Mouse (Mus musculus): Measurements from ENCODE around the gene Vmn1r9. TPM values are rescaled to one million over a fixed set of nuclear protein-coding genes. Genes with fewer than 3 reads are reported as not detected.
"Not testable (repeated sequence)": the region's sequence is repeated elsewhere in the genome, so short reads cannot be mapped to it uniquely, and the experiment has no call there.

Gene Vmn1r9
- polyA plus RNA-seq (2016; fragmentation: Nextera tagmentation; extraction: Ambion mirVana): not detected in 2 replicates

DNA sequence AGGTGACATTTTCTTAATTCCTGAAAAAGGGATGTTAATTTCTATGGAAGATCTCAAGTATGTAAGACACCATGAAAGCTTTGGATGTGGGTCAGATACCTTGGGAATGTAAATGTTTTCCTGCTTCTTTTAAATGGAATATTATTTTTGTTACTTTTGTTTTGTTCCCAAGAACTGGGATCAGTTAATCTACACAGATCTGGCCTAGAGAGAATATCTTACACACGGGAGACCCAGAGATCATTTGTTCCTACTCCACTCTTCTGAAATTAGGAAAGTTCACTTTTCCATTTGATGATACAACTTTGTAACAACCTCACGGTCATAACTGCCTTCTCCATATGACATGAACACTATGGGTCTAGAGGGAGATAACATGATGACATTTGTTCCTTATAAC, at the start of gene Vmn1r9:
TSS of gene Vmn1r9 (plus strand) at position 301 of the 400 bp plus-strand sequence.
- no peaks in the 10 kb centered on the region for H3K4me1 ChIP-seq (replicated peaks)
- ATAC-seq (ENCODE audit: insufficient number of reproducible peaks, low FRiP score): no peak
- H3K27me3 ChIP-seq (replicated peaks): no peaks in the 10 kb centered on the region
- H3K9ac ChIP-seq: no peak within 1 kb of the TSS
- H3K36me3 ChIP-seq: no peaks in the 10 kb centered on the region
- H3K4me3 ChIP-seq: no peak within 1 kb of the TSS
- WGBS: 74% methylated on average over 2 of the region's 2 CpGs
- no peak within 1 kb of the TSS for H3K27ac ChIP-seq (ENCODE audit: poor library complexity, severe bottlenecking)
- H3K9me3 ChIP-seq (replicated peaks): no peaks in the 10 kb centered on the region
- H3K4me2 ChIP-seq: no peak within 1 kb of the TSS

DNA sequence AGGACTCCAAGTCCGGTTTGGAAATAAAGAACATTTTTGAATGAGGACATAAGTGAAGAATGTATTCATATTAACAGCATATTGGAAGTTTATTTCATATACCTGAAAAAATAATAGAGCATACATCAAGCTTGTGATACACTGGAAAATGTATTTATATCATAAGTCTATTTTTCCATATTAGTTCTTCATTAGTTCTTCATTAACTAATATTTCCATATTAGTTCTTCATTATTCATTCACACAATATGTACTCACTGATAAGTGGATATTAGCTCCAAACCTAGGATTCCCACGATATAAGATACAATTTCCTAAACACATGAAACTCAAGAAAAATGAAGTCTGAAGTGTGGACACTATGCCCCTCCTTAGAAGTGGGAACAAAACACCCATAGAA, 41.4 kb upstream of the Vmn1r9 start, which contains the start of gene Vmn1r7:
TSS of gene Vmn1r7 (minus strand) at position 101 of the 400 bp plus-strand sequence.
- not testable (repeated sequence) for ATAC-seq (ENCODE audit: insufficient number of reproducible peaks, low FRiP score); H3K9me3 ChIP-seq (replicated peaks); H3K4me1 ChIP-seq (replicated peaks); H3K27me3 ChIP-seq (replicated peaks); H3K9ac ChIP-seq; H3K4me3 ChIP-seq; H3K4me2 ChIP-seq; H3K27ac ChIP-seq (ENCODE audit: poor library complexity, severe bottlenecking); H3K36me3 ChIP-seq
- WGBS: 71% methylated on average over 2 of the region's 2 CpGs

DNA sequence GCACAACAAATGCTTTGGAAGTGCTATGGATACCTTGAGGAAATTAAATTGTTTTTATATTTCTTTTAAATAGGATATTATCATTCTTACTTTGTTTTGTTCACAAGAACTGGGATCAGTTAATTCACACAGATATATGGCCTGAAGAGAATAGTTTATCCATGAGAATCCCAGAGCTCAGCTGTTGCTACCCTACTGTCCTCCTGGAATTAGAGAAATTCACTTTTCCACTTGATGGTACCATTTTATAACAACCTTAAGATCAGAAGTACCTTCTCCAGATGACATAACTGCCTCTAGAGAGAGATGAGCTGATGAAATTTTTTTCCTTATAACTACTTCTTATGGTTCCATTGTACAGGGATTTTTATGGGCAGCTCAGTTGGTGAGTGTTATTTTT, 34.6 kb upstream of the Vmn1r9 start, which contains the start of gene Vmn1r8:
TSS of gene Vmn1r8 (plus strand) at position 301 of the 400 bp plus-strand sequence.
- ATAC-seq (ENCODE audit: insufficient number of reproducible peaks, low FRiP score): no peak
- Histone ChIP-seq H3K36me3 (no peaks in the 10 kb centered on the region), H3K9ac (no peak within 1 kb of the TSS), H3K4me2 (no peak within 1 kb of the TSS), H3K27me3 (replicated peaks) (no peaks in the 10 kb centered on the region), H3K9me3 (replicated peaks) (no peaks in the 10 kb centered on the region), H3K4me3 (no peak within 1 kb of the TSS), H3K27ac (ENCODE audit: poor library complexity, severe bottlenecking) (no peak within 1 kb of the TSS), H3K4me1 (replicated peaks) (no peaks in the 10 kb centered on the region)

DNA sequence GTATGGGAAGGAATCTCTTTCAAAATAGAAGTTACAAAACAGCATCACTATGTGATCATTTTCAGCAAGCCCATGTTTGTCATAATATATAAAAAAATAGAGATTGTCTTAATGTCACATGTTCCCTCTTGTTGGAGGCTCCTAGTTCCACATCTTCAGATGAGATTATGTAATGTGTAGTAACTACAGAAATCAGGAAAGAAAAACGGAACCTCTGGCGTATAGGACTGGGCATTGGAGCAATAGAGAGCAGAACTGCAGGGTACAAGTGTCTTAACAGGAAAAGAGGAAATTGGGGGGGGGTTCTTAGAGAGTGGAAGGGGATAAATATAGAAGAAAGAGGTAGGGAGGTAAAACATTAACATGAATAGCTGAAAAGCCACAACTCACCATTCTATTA, 31.9 kb upstream of the Vmn1r9 start:
- Histone ChIP-seq H3K9me3 (replicated peaks) (no peaks in the 10 kb centered on the region), H3K4me3 (no peak overlapping the region), H3K9ac (no peak overlapping the region), H3K27me3 (replicated peaks) (no peaks in the 10 kb centered on the region), H3K36me3 (no peaks in the 10 kb centered on the region), H3K4me2 (no peak overlapping the region), H3K27ac (ENCODE audit: poor library complexity, severe bottlenecking) (no peak overlapping the region), H3K4me1 (replicated peaks) (no peaks in the 10 kb centered on the region)
- 71% methylated on average over 2 of the region's 2 CpGs for whole genome bisulfite sequencing
- ATAC-seq (ENCODE audit: insufficient number of reproducible peaks, low FRiP score): no peak

DNA sequence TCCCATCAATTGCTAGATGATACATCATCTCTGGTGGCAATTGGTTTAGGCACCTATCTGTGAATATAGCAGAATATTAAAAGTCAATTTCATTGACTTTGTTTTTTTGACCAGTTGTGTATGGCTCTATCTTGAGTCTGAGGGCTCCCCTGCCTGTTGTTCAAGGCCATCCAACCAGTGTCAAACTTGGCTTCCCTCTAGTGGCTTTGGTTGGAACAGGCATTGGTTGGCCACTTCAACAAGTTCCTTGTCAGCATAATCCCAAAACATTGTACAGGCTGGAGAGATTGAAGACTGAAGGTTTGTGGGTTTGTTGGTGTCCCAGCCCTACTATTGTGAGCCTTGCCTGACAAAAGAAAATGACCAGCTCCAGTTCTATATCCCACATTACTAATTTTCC, 2.9 kb upstream of the Vmn1r9 start:
- no peak overlapping the region for H3K4me2 ChIP-seq
- H3K36me3 ChIP-seq: no peaks in the 10 kb centered on the region
- H3K27me3 ChIP-seq (replicated peaks): no peaks in the 10 kb centered on the region
- no peak overlapping the region for H3K9ac ChIP-seq
- no peaks in the 10 kb centered on the region for H3K4me1 ChIP-seq (replicated peaks)
- ATAC-seq (ENCODE audit: insufficient number of reproducible peaks, low FRiP score): no peak
- no peak overlapping the region for H3K4me3 ChIP-seq
- no peak overlapping the region for H3K27ac ChIP-seq (ENCODE audit: poor library complexity, severe bottlenecking)
- no peaks in the 10 kb centered on the region for H3K9me3 ChIP-seq (replicated peaks)

DNA sequence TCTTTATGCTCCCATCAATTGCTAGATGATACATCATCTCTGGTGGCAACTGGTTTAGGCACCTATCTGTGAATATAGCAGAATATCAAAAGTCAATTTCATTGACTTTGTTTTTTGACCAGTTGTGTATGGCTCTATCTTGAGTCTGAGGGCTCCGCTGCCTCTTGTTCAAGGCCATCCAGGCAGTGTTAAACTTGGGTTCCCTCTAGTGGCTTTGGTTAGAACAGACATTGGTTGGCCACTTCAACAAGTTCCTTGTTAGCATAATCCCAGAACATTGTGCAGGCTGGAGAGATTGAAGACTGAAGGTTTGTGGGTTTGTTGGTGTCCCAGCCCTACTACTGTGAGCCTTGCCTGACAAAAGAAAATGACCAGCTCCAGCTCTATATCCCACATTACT, 39.8 kb downstream of the Vmn1r9 start:
- Histone ChIP-seq H3K36me3 (no peaks in the 10 kb centered on the region), H3K27me3 (replicated peaks) (no peaks in the 10 kb centered on the region), H3K4me1 (replicated peaks) (no peaks in the 10 kb centered on the region), H3K4me2 (no peak overlapping the region), H3K4me3 (no peak overlapping the region), H3K9me3 (replicated peaks) (no peaks in the 10 kb centered on the region), H3K27ac (ENCODE audit: poor library complexity, severe bottlenecking) (no peak overlapping the region), H3K9ac (no peak overlapping the region)
- no peak for ATAC-seq (ENCODE audit: insufficient number of reproducible peaks, low FRiP score)
- 63% methylated on average over 1 of the region's 1 CpGs for WGBS

DNA sequence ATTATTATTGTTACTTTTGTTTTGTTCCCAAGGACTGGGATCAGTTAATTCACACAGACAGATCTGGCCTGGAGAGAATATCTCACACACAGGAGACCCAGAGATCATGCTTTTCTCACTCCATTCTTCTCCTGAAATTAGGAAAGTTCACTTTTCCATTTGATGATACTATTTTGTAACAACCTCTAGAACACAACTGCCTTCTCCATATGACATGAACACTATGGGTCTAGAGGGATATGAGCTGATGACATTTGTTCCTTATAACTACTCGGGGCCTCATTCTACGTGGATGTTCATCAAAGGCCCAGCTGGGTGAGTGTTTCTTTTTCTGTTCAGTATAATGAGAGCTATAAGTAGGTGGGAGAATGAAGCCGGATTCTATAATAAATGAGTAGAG, 42.6 kb downstream of the Vmn1r9 start, which contains the start of gene Vmn1r10:
TSS of gene Vmn1r10 (plus strand) at position 301 of the 400 bp plus-strand sequence.
- H3K4me1 ChIP-seq (replicated peaks): no peaks in the 10 kb centered on the region
- H3K9ac ChIP-seq: no peak within 1 kb of the TSS
- no peaks in the 10 kb centered on the region for H3K9me3 ChIP-seq (replicated peaks)
- no peaks in the 10 kb centered on the region for H3K36me3 ChIP-seq
- WGBS: 73% methylated on average over 3 of the region's 3 CpGs
- no peak within 1 kb of the TSS for H3K4me2 ChIP-seq
- no peaks in the 10 kb centered on the region for H3K27me3 ChIP-seq (replicated peaks)
- no peak within 1 kb of the TSS for H3K27ac ChIP-seq (ENCODE audit: poor library complexity, severe bottlenecking)
- no peak for ATAC-seq (ENCODE audit: insufficient number of reproducible peaks, low FRiP score)
- no peak within 1 kb of the TSS for H3K4me3 ChIP-seq

Other genes starting within 250 kb of the Vmn1r9 start
- 151 and 154 TPM in 2 replicates for gene Fkbp9, start 234.7 kb upstream of the Vmn1r9 start, polyA plus RNA-seq (2016; fragmentation: Nextera tagmentation; extraction: Ambion mirVana)
- 74.8 and 77.4 TPM in 2 replicates for gene Nt5c3, start 142.9 kb upstream of the Vmn1r9 start, polyA plus RNA-seq (2016; fragmentation: Nextera tagmentation; extraction: Ambion mirVana)
- 0.10 and 0.12 TPM in 2 replicates for gene Vmn1r4, start 142.8 kb upstream of the Vmn1r9 start, polyA plus RNA-seq (2016; fragmentation: Nextera tagmentation; extraction: Ambion mirVana)
- gene Vmn1r5, start 96.5 kb upstream of the Vmn1r9 start, polyA plus RNA-seq (2016; fragmentation: Nextera tagmentation; extraction: Ambion mirVana): not detected in 2 replicates
- gene Vmn1r6, start 69.5 kb upstream of the Vmn1r9 start, polyA plus RNA-seq (2016; fragmentation: Nextera tagmentation; extraction: Ambion mirVana): not detected in 2 replicates
- gene Vmn1r7, start 41.5 kb upstream of the Vmn1r9 start, polyA plus RNA-seq (2016; fragmentation: Nextera tagmentation; extraction: Ambion mirVana): not detected in 2 replicates
- gene Vmn1r8, start 34.5 kb upstream of the Vmn1r9 start, polyA plus RNA-seq (2016; fragmentation: Nextera tagmentation; extraction: Ambion mirVana): not detected in 2 replicates
- gene Vmn1r10, start 42.7 kb downstream of the Vmn1r9 start, polyA plus RNA-seq (2016; fragmentation: Nextera tagmentation; extraction: Ambion mirVana): not detected in 2 replicates
- gene Vmn1r11, start 66.7 kb downstream of the Vmn1r9 start, polyA plus RNA-seq (2016; fragmentation: Nextera tagmentation; extraction: Ambion mirVana): not detected in 2 replicates
- not detected in 2 replicates for gene Vmn1r12, start 90.1 kb downstream of the Vmn1r9 start, polyA plus RNA-seq (2016; fragmentation: Nextera tagmentation; extraction: Ambion mirVana)
- gene Vmn1r13, start 136.5 kb downstream of the Vmn1r9 start, polyA plus RNA-seq (2016; fragmentation: Nextera tagmentation; extraction: Ambion mirVana): not detected in 2 replicates
- gene Vmn1r14, start 164.9 kb downstream of the Vmn1r9 start, polyA plus RNA-seq (2016; fragmentation: Nextera tagmentation; extraction: Ambion mirVana): not detected in 2 replicates
- gene Vmn1r15, start 191.2 kb downstream of the Vmn1r9 start, polyA plus RNA-seq (2016; fragmentation: Nextera tagmentation; extraction: Ambion mirVana): not detected in 2 replicates

All from heart, embryonic 12.5 days (tissue).